Mouse (Mus musculus) cortical plate, adult 2 months (tissue): Measurements from ENCODE around the gene Camk1d.

ENCODE experiments used
- CTCF ChIP-seq: fragments of 200-500 bp; IDR thresholded peaks from 2 replicates; pipeline ENCODE4 v1.5.1; 2011; ENCODE audit warnings: mild to moderate bottlenecking, control low read depth, low read length; ENCODE audit not compliant: insufficient read depth; ENCODE audit errors: extremely low read depth
- POLR2A ChIP-seq: fragments of 200-500 bp; IDR thresholded peaks from 2 replicates; pipeline ENCODE4 v1.6.1; 2011; ENCODE audit warnings: mild to moderate bottlenecking, low read length, control low read depth; ENCODE audit not compliant: insufficient read depth; ENCODE audit errors: extremely low read depth

GRCm38 (mm10) chr2:5730364-5730792 is 16.1 kb upstream of the Camk1d start:
- TF ChIP-seq POLR2A (no peak), CTCF (no peak)
